Mouse (Mus musculus): ENCODE measurements around the gene Vps33a. TPM values are rescaled to one million over a fixed set of nuclear protein-coding genes. Genes with fewer than 3 reads are reported as not detected.
"Not testable (repeated sequence)": the region's sequence is repeated elsewhere in the genome, so short reads cannot be mapped to it uniquely, and the experiment has no call there.

Gene Vps33a
- total and polyA plus RNA-seq, 2 experiments from 2014 or later: 43.2 to 63.1 TPM

DNA sequence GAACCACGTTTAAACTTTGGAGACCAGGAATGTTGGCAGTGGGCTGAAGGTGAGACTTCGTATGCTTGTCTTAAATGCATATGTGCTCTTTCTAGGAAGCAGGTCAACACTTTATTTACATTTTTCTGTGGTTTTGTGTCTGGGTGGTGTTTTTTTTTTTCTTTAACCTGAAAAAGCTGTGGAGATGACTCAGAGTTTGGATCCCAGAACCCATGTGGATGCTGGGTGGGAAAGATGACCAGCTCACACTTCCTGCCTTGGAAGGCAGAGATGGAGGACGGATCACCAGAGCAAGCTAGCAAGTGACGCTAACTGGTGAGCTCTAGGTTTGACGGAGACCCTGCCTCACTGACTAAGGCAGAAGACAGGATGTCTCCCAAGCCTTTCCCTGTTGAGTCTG is 58.0 kb downstream of the Vps33a start:
- Histone ChIP-seq H3K9ac (no peak overlapping the region), H3K27ac (ENCODE audit: low read depth, low read length) (no peak overlapping the region), H3K36me3 (ENCODE audit: insufficient read depth) (peaks cover 51% of the 10 kb centered on the region), H3K4me2 (ENCODE audit: low read depth) (no peak overlapping the region), H3K4me3 (ENCODE audit: low read depth, low read length) (no peak overlapping the region), H3K9me3 (ENCODE audit: low read length) (no peaks in the 10 kb centered on the region), H3K4me1 (ENCODE audit: insufficient read depth) (no peaks in the 10 kb centered on the region), H3K27me3 (ENCODE audit: insufficient read depth, low read length) (no peaks in the 10 kb centered on the region)
- DNase-seq (no peak), ATAC-seq (no peak)
- 92% methylated on average over 5 of the region's 5 CpGs for WGBS
- no peak for TF ChIP-seq CTCF (IDR thresholded peaks at IDR 0.05; ENCODE audit: low read depth)

DNA sequence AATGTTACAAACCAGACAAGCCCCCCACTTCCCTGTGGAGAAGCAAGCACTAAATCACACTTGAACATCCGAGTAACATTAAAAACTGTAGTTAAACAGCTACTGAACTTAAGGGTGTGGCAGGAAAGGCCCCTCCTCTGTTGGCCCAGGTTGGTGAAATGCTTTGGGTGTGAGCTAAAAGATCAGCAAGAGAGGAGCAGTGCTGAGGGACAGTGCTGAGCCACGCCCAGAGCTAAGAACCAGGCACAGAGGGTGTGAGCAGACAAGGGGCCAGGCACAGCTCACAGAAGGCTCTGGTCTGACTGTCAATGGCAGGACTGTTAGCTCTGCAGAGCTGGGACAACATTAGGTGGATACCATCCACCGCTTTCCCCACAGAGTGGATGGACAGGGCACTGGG is 60.7 kb downstream of the Vps33a start:
- Histone ChIP-seq H3K36me3 (ENCODE audit: insufficient read depth) (peaks cover 33% of the 10 kb centered on the region), H3K4me3 (ENCODE audit: low read depth, low read length) (no peak overlapping the region), H3K27me3 (ENCODE audit: insufficient read depth, low read length) (no peaks in the 10 kb centered on the region), H3K9me3 (ENCODE audit: low read length) (no peaks in the 10 kb centered on the region), H3K27ac (ENCODE audit: low read depth, low read length) (no peak overlapping the region), H3K4me1 (ENCODE audit: insufficient read depth) (0 out of 2 replicates have a peak, but pooled peaks cover 5% of the 10 kb centered on the region), H3K4me2 (ENCODE audit: low read depth) (no peak overlapping the region), H3K9ac (no peak overlapping the region)
- ATAC-seq: no peak
- no peak for DNase-seq
- 92% methylated on average over 3 of the region's 3 CpGs for WGBS
- no peak for TF ChIP-seq CTCF (IDR thresholded peaks at IDR 0.05; ENCODE audit: low read depth)

DNA sequence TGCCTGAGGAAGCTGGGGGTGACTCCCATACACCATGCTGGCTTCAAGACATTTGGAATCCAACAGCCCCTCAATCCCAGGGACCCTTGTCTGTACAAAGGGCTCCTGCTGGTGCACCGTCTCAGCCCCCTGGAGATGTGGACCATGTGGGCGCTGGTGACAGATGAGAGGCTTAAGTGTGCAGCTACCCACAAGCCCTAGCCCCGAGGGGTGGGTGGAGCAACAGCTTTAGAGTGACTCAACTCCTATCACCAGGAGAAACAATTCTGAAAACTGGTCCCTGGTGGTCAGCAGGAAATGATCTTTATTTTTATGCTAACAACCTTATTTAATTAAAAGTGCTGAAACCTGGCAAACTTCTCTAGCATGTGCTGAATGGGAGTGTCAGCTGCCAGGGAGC is 61.4 kb downstream of the Vps33a start:
- not testable (repeated sequence) for DNase-seq; H3K27me3 ChIP-seq (ENCODE audit: insufficient read depth, low read length); H3K4me3 ChIP-seq (ENCODE audit: low read depth, low read length); H3K4me1 ChIP-seq (ENCODE audit: insufficient read depth); H3K9me3 ChIP-seq (ENCODE audit: low read length); H3K4me2 ChIP-seq (ENCODE audit: low read depth); ATAC-seq; H3K27ac ChIP-seq (ENCODE audit: low read depth, low read length); H3K9ac ChIP-seq
- H3K36me3 ChIP-seq (ENCODE audit: insufficient read depth): peaks cover 28% of the 10 kb centered on the region
- 74% methylated on average over 3 of the region's 3 CpGs for WGBS

DNA sequence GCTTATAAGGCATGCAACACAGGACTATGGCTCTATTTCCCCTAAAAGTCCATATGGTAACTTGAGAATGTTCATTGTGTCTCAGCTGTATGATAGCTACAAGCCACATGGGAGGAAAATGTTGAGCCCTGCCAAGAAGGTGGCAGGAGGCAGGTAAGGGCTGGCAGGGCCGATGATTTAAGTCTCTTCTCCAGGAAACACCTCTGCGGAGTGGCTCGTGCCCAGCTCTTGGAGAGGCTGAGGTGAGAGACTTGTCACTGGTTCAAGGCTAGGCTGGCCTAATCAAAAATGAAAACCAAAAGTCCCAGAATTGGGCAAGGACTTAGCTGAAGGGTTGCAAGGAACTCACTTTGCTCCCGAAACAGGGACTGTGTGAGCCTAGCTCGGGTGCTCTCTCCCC is 62.7 kb downstream of the Vps33a start, which contains the start of gene B3gnt4:
B3gnt4 (plus strand) TSS at position 301 of the 400 bp plus-strand sequence.
- WGBS: 92% methylated on average over 5 of the region's 5 CpGs
- DNase-seq (no peak), ATAC-seq (no peak)
- no peak for TF ChIP-seq CTCF (IDR thresholded peaks at IDR 0.05; ENCODE audit: low read depth)
- peaks cover 15% of the 10 kb centered on the region for H3K36me3 ChIP-seq (ENCODE audit: insufficient read depth)
- H3K27me3 ChIP-seq (ENCODE audit: insufficient read depth, low read length): peaks cover 1% of the 10 kb centered on the region; the same call in 1 of the 2 replicates
- no peak within 1 kb of the TSS for H3K27ac ChIP-seq (ENCODE audit: low read depth, low read length)
- H3K9me3 ChIP-seq (ENCODE audit: low read length): no peaks in the 10 kb centered on the region
- peak within 1 kb of the TSS; percentile 70; the same call in 1 of the 2 replicates for H3K4me2 ChIP-seq (ENCODE audit: low read depth)
- no peak within 1 kb of the TSS for H3K9ac ChIP-seq
- H3K4me3 ChIP-seq (ENCODE audit: low read depth, low read length): no peak within 1 kb of the TSS
- H3K4me1 ChIP-seq (ENCODE audit: insufficient read depth): 0 out of 2 replicates have a peak, but pooled peaks cover 5% of the 10 kb centered on the region

DNA sequence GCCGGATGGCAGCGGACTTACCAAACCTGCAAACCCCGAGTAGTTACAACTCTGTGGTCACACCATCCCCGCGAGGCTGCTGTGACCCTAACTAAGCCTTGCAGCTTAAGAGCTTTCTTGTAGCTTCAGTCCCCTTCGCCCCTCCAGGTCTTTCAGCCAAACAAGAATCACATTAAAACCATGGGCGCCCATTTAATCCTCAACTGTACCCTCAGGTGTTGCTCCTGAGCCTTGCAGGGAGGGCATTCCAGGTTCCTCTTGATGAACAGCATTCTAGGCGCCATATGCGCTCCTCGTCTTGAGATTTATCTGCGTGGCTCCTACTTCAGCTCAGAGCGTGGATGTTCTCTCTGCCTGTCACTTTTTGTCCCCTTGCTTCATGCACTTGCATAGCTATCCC is 63.9 kb downstream of the Vps33a start:
- 0 out of 2 replicates have a peak, but pooled peaks cover 5% of the 10 kb centered on the region for H3K4me1 ChIP-seq (ENCODE audit: insufficient read depth)
- DNase-seq (peak; percentile 39), ATAC-seq (no peak)
- no peaks in the 10 kb centered on the region for H3K9me3 ChIP-seq (ENCODE audit: low read length)
- H3K36me3 ChIP-seq (ENCODE audit: insufficient read depth): peaks cover 15% of the 10 kb centered on the region
- H3K27ac ChIP-seq (ENCODE audit: low read depth, low read length): no peak overlapping the region
- 5% methylated on average over 12 of the region's 12 CpGs for WGBS
- H3K27me3 ChIP-seq (ENCODE audit: insufficient read depth, low read length): peaks cover 3% of the 10 kb centered on the region; the same call in 1 of the 2 replicates
- TF ChIP-seq CTCF (IDR thresholded peaks at IDR 0.05; ENCODE audit: low read depth): no peak
- H3K4me3 ChIP-seq (ENCODE audit: low read depth, low read length): peak overlapping the region; percentile 62
- H3K9ac ChIP-seq: peak overlapping the region; percentile 68
- H3K4me2 ChIP-seq (ENCODE audit: low read depth): peak overlapping the region; percentile 70

DNA sequence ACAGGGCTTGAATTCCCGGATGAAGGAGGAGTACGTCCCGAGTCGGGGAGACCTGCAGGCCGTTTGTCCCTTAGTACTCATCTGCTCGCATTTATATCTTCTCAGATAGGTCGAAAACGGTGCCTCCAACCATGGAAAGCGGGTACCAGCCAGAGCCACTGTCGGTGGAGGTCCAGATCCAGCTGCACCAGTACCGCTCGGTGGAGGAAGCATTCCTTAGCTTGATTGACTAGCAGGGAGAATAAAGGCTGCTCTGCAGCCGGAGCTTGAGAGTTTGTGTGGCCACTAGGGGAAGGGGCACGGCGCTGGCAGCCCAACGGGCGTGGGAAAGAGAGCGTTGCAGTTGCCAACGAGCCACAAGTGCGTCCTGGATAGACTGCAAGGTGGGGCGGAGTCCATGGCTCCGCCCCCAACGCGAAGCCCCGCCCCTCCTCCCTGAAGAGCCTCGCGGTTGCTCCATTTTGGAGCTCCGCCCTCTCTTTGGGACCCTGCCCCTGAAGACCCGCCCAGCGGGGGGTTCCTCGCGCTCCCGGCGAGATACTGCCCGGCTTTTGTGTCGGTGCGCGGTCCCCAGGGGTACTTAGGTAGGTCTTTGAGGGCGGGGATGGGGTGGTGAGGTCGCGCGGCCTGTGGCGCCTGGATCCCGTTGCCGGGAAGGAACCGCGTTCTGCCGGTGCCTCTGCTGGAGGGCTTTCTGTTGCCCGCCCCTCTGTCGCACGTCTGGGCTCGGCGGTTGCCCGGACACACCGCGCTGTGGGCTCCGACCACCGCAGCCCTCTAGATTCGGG is 64.7 kb downstream of the Vps33a start:
- H3K9ac ChIP-seq: peak overlapping the region; percentile 68
- H3K27ac ChIP-seq (ENCODE audit: low read depth, low read length): 0 out of 2 replicates have a peak overlapping the region, but pooled peaks have one; percentile 29
- ATAC-seq (peak; percentile 94), DNase-seq (peak; percentile 95)
- peak overlapping the region; percentile 62 for H3K4me3 ChIP-seq (ENCODE audit: low read depth, low read length)
- peaks cover 15% of the 10 kb centered on the region for H3K36me3 ChIP-seq (ENCODE audit: insufficient read depth)
- H3K4me1 ChIP-seq (ENCODE audit: insufficient read depth): 0 out of 2 replicates have a peak, but pooled peaks cover 5% of the 10 kb centered on the region
- TF ChIP-seq CTCF (IDR thresholded peaks at IDR 0.05; ENCODE audit: low read depth): peak; percentile 60
- H3K4me2 ChIP-seq (ENCODE audit: low read depth): peak overlapping the region; percentile 70
- 4% methylated on average over 58 of the region's 59 CpGs for WGBS
- no peaks in the 10 kb centered on the region for H3K9me3 ChIP-seq (ENCODE audit: low read length)
- peaks cover 3% of the 10 kb centered on the region; the same call in 1 of the 2 replicates for H3K27me3 ChIP-seq (ENCODE audit: insufficient read depth, low read length)

DNA sequence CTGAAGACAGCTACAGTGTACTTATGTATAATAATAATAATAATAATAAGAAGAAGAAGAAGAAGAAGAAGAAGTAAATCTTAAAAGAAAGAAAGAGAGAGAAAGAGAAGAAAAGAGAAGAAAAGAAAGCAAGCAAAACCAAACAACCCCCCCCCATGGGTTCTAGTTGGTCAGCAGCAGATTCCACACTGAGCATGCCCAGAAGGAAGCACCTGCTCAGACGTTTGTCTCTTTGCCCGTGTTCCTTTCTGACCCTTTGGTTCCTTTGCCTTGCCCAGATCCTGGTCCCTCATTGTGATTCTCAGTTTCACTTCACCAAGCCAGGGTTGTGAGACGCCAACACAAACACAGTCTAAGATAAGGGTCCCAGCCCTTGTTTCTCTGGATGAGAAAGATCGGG is 70.9 kb downstream of the Vps33a start:
- no peak for ATAC-seq
- DNase-seq: no peak
- Histone ChIP-seq H3K4me3 (ENCODE audit: low read depth, low read length) (no peak overlapping the region), H3K36me3 (ENCODE audit: insufficient read depth) (no peaks in the 10 kb centered on the region), H3K4me1 (ENCODE audit: insufficient read depth) (no peaks in the 10 kb centered on the region), H3K4me2 (ENCODE audit: low read depth) (no peak overlapping the region), H3K9me3 (ENCODE audit: low read length) (no peaks in the 10 kb centered on the region), H3K27ac (ENCODE audit: low read depth, low read length) (no peak overlapping the region), H3K9ac (no peak overlapping the region), H3K27me3 (ENCODE audit: insufficient read depth, low read length) (peaks cover 3% of the 10 kb centered on the region; the same call in 1 of the 2 replicates)
- WGBS: 81% methylated on average over 4 of the region's 4 CpGs
- TF ChIP-seq CTCF (IDR thresholded peaks at IDR 0.05; ENCODE audit: low read depth): no peak
